Mouse (Mus musculus) midbrain, postnatal 0 days (tissue): ENCODE data around the gene Dnajb4. TPM values are rescaled to one million over a fixed set of nuclear protein-coding genes. Genes with fewer than 3 reads are reported as not detected.
"Not testable (repeated sequence)": the region's sequence is repeated elsewhere in the genome, so short reads cannot be mapped to it uniquely, and the experiment has no call there.

Experiments used
- ATAC-seq: fragments of 200-750 bp; cut with Nextera tagmentation; 2 replicates; pipeline ENCODE4 v1.8.0; 2017; ENCODE audit warnings: moderate number of reproducible peaks, mild to moderate bottlenecking, moderate TSS enrichment, moderate library complexity; ENCODE audit not compliant: low FRiP score
- DNase-seq: peaks from one replicate; pipeline ENCODE4 v3.0.0-alpha.2; 2015; ENCODE audit warnings: low spot score
- H3K27ac ChIP-seq: fragments of 300-500 bp; sonication (generic); 2 replicates; pipeline ENCODE4 v1.5.1; 2014; ENCODE audit warnings: low read depth, mild to moderate bottlenecking, low read length, mixed read lengths
- H3K27me3 ChIP-seq: fragments of 300-500 bp; sonication (generic); 2 replicates; pipeline ENCODE4 v1.6.1; 2014; ENCODE audit warnings: low read length, control low read depth, mixed read lengths; ENCODE audit not compliant: insufficient read depth
- H3K36me3 ChIP-seq: fragments of 300-500 bp; sonication (generic); 2 replicates; pipeline ENCODE4 v1.6.1; 2014; ENCODE audit warnings: low read length, control low read depth, mixed read lengths; ENCODE audit not compliant: insufficient read depth
- H3K4me1 ChIP-seq: fragments of 300-500 bp; sonication (generic); 2 replicates; pipeline ENCODE4 v1.6.1; 2014; ENCODE audit warnings: mild to moderate bottlenecking, control low read depth, antibody characterized with exemption, low read length, mixed read lengths; ENCODE audit not compliant: insufficient read depth
- H3K4me2 ChIP-seq: fragments of 300-500 bp; sonication (generic); 2 replicates; pipeline ENCODE4 v1.6.1; 2014; ENCODE audit warnings: low read depth, mild to moderate bottlenecking, low read length, mixed read lengths; ENCODE audit not compliant: poor library complexity, severe bottlenecking
- H3K4me3 ChIP-seq: fragments of 300-500 bp; sonication (generic); 2 replicates; pipeline ENCODE4 v1.5.1; 2014; ENCODE audit warnings: low read depth, mild to moderate bottlenecking, low read length, moderate library complexity
- H3K9ac ChIP-seq: fragments of 300-500 bp; sonication (generic); replicated peaks from 2 replicates; pipeline ENCODE4 v1.6.1; 2014; ENCODE audit warnings: mild to moderate bottlenecking, low read length, moderate library complexity, mixed read lengths; ENCODE audit not compliant: poor library complexity, severe bottlenecking
- H3K9me3 ChIP-seq: fragments of 300-500 bp; sonication (generic); 2 replicates; pipeline ENCODE4 v1.6.1; 2016; ENCODE audit warnings: low read length, control low read depth
- CTCF ChIP-seq: IDR thresholded peaks from 2 replicates; pipeline ENCODE4 v1.5.1; 2016; ENCODE audit warnings: antibody characterized with exemption, mild to moderate bottlenecking
- WGBS: fragments of 180-500 bp; shearing (Covaris S2); extraction: QIAGEN DNeasy Blood & Tissue Kit; methylation state at CpG from one replicate; pipeline ENCODE4 v1.1.7; 2014; 5-methylcytosine and 5-hydroxymethylcytosine counted together
- polyA plus RNA-seq: library from polyadenylated mRNA; unstranded; fragments of >200 nt; fragmentation: Nextera tagmentation; extraction: Ambion mirVana; gene quantifications from 2 replicates; pipeline ENCODE4 v1.2.1, GENCODE M21; 2015
- total RNA-seq: library from RNA; depleted of rRNA; stranded (reverse); fragments of >200 nt; gene quantifications from 2 replicates; pipeline ENCODE4 v1.2.3, GENCODE M21; 2014

The Dnajb4 gene
- total and polyA plus RNA-seq, 2 experiments from 2014 or later = 43.9 to 50.3 TPM

DNA sequence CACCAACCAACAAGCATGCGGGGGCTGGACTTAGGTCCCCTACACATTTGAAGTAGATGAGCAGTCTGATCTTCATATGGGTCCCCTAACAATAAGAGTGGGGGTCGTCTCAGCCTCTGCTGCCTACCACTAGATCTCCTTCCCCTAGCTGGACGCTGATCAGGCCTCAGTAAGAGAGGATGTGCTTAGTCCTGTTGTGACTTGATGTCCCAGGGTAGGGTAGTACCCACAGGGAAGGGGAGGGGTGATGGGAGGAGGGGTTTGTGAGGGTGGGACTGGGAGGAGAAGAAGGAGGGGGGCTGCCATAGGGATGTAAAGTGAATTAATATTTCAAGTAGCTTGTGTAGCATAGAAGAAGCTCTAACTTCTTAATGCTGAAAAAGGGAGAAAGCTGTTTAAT lies 11.0 kb downstream of the Dnajb4 start:
- ATAC-seq (no peak), DNase-seq (no peak)
- WGBS = 64% methylated on average over 3 of the region's 3 CpGs

DNA sequence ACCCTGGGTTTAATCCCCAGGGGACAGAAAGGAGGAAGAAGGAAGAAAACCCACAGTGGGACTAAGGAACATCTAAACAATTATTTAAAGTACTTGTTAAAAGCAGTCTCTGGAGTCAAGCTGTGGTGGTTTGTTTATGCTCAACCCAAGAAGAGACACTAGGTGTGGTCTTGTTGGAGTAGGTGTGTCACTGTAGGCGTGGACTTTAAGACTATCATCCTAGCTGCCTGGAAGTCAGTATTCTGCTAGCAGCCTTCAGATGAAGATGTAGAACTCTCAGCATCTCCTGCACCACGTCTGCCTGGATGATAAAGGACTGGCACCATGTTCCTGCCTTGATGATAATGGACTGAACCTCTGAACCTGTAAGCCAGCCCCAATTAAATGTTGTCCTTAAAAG lies 12.9 kb downstream of the Dnajb4 start:
- 48% methylated on average over 2 of the region's 2 CpGs for WGBS
- H3K36me3 ChIP-seq, H3K4me2 ChIP-seq, H3K9ac ChIP-seq, H3K4me3 ChIP-seq, DNase-seq, H3K9me3 ChIP-seq, ATAC-seq, H3K27me3 ChIP-seq, H3K27ac ChIP-seq, H3K4me1 ChIP-seq: not testable (repeated sequence)

More for the DNA sequence above, 11.0 kb downstream of the Dnajb4 start:
- TF ChIP-seq CTCF = no peak
- H3K4me3 ChIP-seq = no peak overlapping the region
- no peak overlapping the region for H3K9ac ChIP-seq
- no peak overlapping the region for H3K27ac ChIP-seq
- H3K27me3 ChIP-seq = no peaks in the 10 kb centered on the region
- H3K36me3 ChIP-seq = no peaks in the 10 kb centered on the region
- no peak overlapping the region for H3K4me2 ChIP-seq
- no peaks in the 10 kb centered on the region for H3K9me3 ChIP-seq
- H3K4me1 ChIP-seq = no peaks in the 10 kb centered on the region

DNA sequence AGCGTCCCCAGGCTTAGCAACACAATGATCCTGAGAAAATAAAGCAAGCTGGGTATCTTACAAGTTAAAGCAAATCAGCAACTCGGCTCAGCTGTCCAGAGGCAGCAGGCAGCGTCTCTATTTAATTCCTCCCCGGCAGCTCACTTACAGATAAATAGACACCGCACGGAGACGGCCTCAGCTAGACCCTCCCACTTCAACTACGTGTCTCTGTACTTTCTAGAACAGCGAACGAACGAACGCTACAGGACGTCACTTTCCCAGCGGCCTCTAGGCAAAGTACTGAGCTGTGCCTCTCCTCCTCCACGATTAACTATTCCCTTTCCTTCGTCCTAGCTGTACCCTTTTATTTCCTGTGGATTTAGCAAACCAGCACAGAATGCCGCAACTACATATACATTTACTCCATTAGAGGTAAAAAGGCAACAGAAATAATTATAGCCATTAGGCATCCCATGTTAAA lies 16.4 kb downstream of the Dnajb4 start:
- H3K4me1 ChIP-seq = 0 out of 2 replicates have a peak, but pooled peaks cover 4% of the 10 kb centered on the region
- peak; percentile 31 for TF ChIP-seq CTCF
- peak overlapping the region; percentile 73 for H3K27ac ChIP-seq
- H3K27me3 ChIP-seq = no peaks in the 10 kb centered on the region
- under 1% methylated on average over 17 of the region's 17 CpGs for WGBS
- peak overlapping the region; percentile 53 for H3K9ac ChIP-seq
- ATAC-seq = peak; percentile 97
- H3K4me2 ChIP-seq = peak overlapping the region; percentile 50
- no peaks in the 10 kb centered on the region for H3K36me3 ChIP-seq
- DNase-seq = peak; percentile 97
- H3K4me3 ChIP-seq = peak overlapping the region; percentile 57
- no peaks in the 10 kb centered on the region for H3K9me3 ChIP-seq

DNA sequence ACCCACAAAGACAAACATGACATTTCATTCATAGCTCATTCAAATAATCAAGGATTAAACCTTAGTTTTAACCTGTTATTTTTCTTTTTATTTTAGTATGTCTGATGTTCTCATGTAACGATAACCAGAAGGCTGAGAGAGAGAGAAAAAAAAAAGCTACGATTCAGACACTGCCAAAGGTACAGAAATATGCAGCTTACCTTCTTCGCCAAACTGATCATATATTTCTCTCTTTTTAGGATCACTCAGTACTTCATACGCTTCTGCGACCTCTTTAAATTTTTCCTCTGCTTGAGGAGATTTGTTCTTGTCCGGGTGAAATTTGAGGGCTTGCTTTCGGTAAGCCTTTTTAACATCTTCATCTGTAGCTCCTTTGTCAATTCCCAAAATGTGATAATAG lies 16.9 kb downstream of the Dnajb4 start:
- H3K9me3 ChIP-seq = no peaks in the 10 kb centered on the region
- no peak for ATAC-seq
- peak overlapping the region; percentile 50 for H3K4me2 ChIP-seq
- no peak for TF ChIP-seq CTCF
- H3K9ac ChIP-seq = peak overlapping the region; percentile 53
- H3K4me3 ChIP-seq = peak overlapping the region; percentile 57
- no peaks in the 10 kb centered on the region for H3K27me3 ChIP-seq
- peak overlapping the region; percentile 73 for H3K27ac ChIP-seq
- 0 out of 2 replicates have a peak, but pooled peaks cover 4% of the 10 kb centered on the region for H3K4me1 ChIP-seq
- no peak for DNase-seq
- 3% methylated on average over 7 of the region's 7 CpGs for WGBS
- no peaks in the 10 kb centered on the region for H3K36me3 ChIP-seq

DNA sequence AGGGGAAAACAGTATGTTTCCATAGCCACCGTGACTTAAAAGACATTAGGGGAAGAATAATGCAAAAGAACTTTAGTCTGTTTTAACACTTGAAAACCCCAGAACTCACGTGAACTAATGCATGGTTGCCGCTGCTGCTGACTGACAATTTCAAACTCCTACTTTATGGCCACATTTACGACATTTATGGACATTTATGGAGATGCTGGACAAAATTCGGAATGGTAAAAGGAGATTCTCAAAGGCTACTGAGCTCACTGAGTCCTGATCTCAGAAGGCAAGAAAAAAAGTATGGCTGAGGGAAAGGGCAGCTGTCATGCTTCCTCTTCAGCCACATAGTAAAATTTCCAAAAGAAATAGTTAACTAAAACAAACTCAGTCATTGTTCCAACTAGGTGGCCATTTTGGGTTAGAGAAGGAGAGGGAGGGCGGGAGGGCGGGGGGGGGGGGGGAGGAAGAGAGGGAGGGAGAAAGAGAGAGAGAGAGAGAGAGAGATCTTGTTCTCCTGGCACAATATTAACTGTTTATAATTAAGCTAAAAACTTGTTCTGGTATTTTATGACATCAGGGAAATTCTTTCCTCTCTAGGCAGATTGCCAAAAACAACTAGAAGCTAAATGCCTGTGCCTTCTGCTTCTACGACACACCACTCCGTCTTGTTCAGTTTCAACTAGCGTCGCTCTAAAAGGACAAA lies 17.7 kb downstream of the Dnajb4 start:
- Histone ChIP-seq H3K27ac (no peak overlapping the region), H3K27me3 (no peaks in the 10 kb centered on the region), H3K4me3 (peak overlapping the region; percentile 39), H3K4me2 (peak overlapping the region; percentile 48), H3K4me1 (0 out of 2 replicates have a peak, but pooled peaks cover 4% of the 10 kb centered on the region), H3K9ac (peak overlapping the region; percentile 62; the same call in 1 of the 2 replicates), H3K9me3 (no peaks in the 10 kb centered on the region), H3K36me3 (no peaks in the 10 kb centered on the region)
- DNase-seq (peak; percentile 46), ATAC-seq (no peak)
- TF ChIP-seq CTCF = no peak
- 39% methylated on average over 10 of the region's 11 CpGs for WGBS

DNA sequence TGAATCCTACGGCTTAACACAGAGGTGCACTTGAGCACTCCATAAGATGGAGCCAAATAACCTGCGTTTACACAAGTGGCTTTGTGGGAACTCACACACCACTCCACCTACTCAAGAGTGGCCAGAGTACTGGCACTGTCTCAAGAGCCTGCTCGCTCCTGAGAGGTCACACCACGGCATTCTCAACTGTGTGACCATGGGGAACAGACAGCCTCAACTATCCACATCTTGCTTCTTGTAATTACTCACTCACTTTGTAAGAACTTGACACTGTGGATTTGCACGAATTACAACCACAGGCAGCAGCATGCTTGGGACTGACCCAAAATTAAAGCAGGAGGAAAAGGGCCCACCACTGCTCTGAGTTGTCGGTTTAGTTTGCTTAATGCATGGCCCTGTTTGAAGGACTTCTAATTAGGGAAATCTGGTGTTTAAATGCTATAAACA lies 18.3 kb downstream of the Dnajb4 start:
- Histone ChIP-seq H3K4me3 (peak overlapping the region; percentile 39), H3K9ac (no peak overlapping the region), H3K9me3 (no peaks in the 10 kb centered on the region), H3K27ac (no peak overlapping the region), H3K4me2 (peak overlapping the region; percentile 48), H3K27me3 (no peaks in the 10 kb centered on the region), H3K36me3 (no peaks in the 10 kb centered on the region), H3K4me1 (0 out of 2 replicates have a peak, but pooled peaks cover 4% of the 10 kb centered on the region)
- DNase-seq (peak; percentile 19), ATAC-seq (no peak)
- no peak for TF ChIP-seq CTCF
- 54% methylated on average over 6 of the region's 6 CpGs for WGBS
